Mouse (Mus musculus): ENCODE data around the gene Ddx42. TPM values are rescaled to one million over a fixed set of nuclear protein-coding genes. Genes with fewer than 3 reads are reported as not detected.

Gene Ddx42
- total RNA-seq, 2 experiments from 2014 or later, result 20.2 to 20.7 TPM

DNA sequence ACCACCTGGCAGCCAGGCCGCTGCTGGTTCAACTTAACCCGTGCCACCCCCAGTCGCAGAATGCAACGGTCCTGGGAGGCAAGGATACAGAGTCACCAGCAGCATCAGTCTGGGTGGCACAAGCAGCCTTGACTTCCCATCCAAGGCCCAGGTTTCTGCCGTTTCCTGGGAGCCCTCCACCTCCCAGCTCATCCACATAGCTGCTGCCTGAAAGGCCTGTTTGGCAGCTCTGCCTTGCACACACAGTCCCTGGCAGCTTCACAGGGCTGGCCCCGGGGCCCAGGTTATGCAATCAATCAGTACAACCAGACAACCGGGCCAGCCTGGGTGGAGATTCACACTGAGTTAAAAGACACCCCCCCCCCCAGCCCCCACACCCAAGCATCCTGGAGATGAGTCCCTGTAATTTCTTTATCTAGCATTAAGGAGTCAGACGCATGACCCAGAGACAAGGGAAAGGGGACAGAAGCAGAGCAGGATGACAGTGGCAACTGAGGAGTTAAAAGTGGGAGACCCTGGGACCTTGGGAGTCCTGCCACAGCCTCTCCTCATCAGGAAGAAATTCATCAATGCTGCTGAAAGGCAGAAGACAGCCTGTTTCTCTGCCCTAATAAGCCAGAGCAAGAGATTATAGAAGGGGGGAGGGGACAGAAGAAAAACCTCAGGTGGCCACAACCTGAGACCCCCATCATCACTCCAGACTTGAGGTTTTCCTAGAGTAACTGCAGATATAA is 51.8 kb downstream of the Ddx42 start:
- DNase-seq, result peak; percentile 96

DNA sequence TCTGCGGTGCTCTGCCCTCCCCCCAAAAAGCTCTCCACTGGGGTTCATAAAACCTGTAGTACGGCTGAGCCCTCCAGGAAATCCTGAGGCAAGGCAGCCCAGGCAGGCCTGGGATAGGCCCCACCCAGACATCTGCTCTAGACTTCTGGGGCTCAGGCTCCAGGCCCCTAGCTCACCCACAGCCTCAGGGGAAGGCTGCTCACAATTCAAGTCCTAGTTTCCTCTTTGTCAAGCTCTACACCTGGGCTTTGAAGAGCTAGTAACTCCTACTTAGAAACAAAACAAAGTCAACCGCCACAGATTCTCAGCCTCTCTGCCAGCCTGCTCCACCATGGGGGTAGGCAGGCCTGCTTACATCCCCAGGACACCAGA is 52.3 kb downstream of the Ddx42 start:
- DNase-seq, result peak; percentile 57

DNA sequence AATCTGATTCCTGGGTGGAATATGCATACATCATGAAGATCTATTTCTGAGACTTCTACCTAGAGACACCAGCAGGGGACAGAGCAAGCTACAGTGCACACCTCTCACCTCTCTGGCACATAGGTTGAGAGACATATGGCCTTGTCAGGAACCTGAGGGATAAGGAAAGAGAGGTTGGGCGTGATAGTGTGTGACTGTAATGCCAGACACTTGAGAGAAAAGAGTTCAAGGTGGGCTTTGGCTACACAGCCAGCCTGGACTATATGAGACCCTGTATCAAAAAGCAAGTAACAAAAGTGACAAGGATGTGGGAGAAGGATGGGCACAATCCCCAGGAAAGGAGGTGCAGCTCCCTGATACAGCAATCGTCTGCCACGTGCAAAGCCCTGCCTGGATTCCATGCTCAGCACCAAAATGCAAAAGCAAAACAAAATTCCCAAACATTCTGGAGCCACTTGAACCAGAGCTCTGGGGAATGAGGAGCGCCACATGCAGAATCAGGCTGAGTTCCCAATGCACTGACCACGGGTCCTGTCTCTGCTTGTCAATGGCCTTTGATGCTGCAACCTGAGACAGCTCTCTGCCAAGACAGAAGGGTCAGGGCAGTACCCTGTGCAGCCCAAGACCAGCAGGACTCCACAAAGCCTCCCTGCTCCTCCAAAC is 54.5 kb downstream of the Ddx42 start:
- DNase-seq, result peak; percentile 49

DNA sequence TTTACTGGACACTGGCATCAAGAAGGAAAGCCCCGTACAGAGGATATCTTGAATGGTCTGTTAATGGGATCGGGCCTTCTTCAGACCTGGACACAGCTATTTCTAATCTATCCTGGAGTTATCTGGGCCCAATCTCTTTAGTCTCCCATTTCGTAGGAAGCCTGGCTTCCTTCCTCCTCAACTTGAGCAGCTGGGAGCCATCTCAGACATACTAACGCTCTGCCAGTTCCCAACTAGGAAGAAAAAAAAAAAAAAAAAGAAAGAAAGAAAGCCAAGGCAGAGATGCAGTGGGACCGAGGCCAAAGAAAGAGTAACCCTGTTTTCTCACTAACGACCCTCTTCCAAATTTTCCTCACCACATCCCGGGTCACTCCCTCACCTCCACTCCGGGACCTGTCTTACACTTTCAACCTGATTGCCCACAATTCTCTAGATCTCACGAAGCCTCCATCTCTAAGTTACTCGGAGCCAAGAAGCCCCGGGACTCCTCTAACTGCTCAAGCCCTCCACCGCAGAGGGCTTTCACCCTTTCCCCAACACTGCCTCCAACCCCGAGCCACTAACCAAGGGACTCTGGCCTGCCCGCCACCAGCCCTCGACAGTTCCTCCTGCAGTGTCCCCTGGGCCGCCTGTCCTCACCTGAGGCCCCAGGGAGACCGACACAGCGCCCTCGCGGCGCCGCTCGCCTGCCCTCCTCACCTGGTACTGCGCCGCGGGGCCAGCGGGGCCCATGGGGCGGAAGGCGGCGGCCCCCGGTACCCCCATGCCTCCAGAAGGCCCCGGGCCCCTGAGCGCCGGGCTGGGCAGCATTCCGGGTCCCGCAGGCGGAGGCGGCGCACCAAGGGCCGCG is 55.3 kb downstream of the Ddx42 start:
- no peak for DNase-seq

DNA sequence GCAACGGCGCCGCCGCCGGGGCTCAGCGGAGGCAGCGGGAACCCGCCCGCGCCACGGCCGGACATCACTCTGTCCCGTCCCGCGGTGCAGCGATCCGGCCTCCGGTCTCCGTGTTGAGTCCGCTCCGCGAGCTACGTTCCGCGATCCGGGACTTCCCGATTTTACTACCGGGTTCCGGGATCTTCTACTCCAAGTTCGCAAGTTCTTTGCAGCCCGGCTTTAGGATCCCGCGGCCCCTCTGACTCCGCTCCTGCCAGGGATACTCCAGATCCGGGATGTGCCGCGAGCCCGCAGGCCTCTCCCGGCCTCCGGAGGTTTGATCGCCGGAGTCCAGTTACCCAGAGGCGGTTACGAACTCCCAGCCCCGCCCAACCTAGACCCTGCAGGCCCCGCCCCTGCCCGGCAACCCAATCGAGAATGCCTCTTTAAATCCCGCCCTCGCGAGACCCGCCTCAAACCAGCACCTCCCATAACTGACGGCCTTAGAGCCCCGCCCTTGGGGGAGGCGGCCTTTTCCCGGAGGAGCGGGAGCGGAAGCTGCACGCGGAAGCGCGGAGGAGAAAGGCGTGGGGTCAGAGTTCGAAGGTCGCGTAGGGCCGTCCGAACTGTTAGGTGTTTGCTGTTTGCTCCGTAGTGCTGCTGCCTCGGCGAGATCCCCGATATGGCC is 56.1 kb downstream of the Ddx42 start, which contains the start of gene Smarcd2:
TSS of gene Smarcd2 (minus strand) at position 329 of the 667 bp plus-strand sequence.
- DNase-seq, result peak; percentile 100

DNA sequence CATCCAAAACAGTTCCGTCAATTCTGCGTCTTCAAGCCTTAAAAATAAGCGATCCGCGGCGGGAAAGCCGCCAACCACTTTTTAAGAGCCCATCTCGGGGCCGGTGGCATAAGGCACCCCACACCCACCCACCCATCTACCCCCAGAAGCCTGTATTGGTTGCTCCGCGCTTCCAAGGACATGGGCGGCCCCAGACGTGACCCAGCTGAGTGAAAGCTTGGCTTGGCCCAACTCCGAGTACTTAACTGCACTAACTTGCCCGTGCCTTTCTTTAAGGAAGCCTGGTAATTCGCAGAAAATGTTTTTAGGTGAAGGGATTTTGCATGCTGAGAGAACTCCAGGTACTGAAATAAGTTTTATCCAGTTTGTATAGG is 56.6 kb downstream of the Ddx42 start:
- DNase-seq, result no peak

- DNase-seq, result no peak
These were observed 57.1 kb downstream of the Ddx42 start for GRCm38 (mm10) chr11:106273811-106274210.

DNA sequence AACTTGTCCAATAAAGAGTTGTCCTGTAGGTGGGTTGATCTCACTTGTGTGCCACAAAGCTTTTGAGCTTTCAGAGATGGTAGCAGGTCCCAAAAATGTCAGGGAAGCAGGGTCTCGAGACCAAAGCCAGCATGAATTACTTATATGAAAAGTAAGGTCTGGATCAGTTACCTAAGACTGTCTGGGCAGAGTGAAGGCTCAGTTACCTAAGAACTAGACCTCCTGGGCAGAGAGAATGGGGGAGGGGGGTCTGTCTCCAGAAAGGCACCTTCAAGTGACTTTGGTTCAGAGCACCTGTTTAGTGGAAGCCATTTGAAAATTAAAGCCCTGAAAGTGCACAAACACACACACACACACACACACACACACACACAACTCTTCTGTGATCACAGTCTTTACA is 57.6 kb downstream of the Ddx42 start:
- no peak for DNase-seq

- DNase-seq, result peak; percentile 56
These were observed 58.3 kb downstream of the Ddx42 start for GRCm38 (mm10) chr11:106274971-106275411.

DNA sequence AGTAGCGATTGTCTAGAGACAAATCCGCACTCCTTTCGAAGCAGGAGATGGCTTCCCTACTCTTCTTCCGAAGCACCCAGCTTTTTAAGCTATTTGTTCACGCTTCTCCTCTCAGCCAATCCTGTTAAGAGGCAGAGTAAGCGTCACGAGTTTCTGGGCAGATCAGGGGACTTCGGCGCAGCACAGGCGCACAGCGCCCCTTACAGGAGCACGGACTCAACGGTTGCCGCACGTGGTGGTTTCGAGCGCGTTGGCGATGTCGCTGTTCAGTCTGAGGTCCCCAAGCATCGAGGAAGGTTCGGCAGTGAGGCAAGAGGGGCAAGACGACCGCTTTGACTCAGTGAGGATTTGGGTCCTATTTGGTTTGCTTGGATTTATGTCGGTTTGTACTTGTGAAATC is 59.7 kb downstream of the Ddx42 start, which contains the start of gene Tcam1:
TSS of gene Tcam1 (plus strand) at position 219 of the 400 bp plus-strand sequence.
- DNase-seq, result peak; percentile 87

DNA sequence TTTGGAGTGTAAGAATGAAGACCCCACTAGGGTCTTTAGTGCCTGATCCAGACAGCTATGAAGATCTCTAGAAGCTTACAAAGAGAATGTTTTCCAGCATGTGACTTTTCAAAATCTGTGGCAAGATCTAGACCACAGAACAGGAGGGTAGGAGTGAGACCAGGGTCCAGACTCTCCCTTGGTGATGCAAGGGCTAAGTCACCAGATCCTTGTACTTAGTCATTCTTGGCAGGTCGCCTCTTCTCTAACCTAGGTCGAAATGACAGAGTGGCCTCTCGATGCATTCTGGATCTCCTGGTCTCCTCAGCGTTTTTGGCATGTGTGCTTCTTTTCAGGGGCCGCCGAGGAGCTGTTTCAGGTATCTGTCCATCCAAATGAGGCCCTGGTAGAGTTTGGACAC is 65.7 kb downstream of the Ddx42 start:
- no peak for DNase-seq

DNA sequence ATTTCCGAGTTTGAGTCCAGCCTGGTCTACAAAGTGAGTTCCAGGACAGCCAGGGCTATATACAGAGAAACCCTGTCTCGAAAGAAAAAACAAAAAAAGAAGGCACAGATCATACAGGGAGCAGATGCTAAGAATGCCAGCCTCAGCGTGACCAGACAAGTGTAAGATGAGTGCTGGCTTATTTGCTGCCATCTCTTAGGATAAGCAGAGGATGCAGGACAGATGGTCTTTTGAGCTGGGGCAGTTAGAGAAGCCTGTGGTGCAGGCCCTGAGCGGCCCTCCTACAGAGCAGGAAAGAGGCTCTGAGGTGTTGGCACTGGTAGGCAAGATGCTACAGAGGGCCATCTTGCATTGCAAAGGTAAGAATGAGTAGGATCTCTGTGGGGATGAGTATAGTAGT is 66.6 kb downstream of the Ddx42 start:
- DNase-seq, result no peak

DNA sequence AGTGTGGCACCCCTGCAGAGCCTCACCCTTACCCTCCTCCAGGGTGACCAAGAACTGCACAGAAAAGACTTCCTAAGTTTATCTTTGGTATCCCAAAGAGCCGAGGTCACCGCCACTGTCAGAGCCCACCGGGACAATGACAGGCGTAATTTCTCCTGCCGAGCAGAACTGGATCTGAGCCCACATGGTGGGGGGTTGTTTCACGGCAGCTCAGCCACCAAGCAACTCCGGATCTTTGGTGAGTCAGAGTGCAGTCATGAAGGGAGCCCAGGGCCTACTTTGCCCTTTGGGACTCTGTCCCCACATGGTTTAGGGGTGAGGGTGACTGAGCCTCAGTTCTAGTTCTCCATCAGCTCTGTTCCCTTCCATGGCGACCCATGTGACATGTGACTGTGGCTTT is 67.4 kb downstream of the Ddx42 start:
- no peak for DNase-seq

GRCm38 (mm10) chr11:106286206-106286605 is 69.5 kb downstream of the Ddx42 start:
- DNase-seq, result no peak

DNA sequence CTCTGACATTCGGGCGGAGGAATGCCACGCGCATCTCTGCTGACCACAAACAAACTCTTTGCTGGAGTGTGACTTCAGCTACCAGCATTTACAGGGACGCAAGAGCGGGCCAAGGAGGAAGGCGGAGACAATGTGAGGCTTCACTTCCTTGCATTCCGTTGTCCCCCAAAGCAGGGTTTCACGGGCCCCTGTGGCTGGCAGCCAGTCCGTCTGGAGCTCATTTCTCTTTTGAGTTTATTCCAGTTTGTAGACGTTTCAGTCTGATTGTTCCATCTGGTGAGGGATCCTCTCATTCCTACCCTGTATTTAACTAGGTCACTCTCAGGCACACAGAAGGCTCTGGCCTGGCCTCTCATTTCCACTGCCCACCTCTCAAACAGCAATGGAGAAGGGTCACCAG is 70.3 kb downstream of the Ddx42 start:
- DNase-seq, result no peak

DNA sequence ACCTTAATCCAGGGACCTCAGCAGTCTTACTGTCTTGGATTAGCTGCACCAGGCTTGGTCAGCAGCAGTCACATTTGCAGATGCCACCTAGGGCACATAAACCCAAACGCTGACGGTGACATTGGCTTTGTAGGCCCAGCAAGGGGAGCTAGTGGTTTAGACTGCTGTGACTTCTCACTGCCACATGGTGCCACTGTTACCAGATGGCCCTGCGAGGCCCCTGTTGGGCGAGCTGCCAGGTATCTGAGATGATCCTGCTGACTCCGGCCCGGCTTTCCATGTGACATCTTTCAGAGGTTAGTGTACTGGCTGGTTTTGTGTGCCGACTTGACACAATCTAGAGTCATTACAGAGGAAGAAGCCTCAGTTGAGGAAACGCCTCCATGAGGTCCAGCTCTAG is 72.6 kb downstream of the Ddx42 start:
- DNase-seq, result peak; percentile 66

- no peak for DNase-seq
These were observed 73.7 kb downstream of the Ddx42 start for GRCm38 (mm10) chr11:106290376-106290775.

DNA sequence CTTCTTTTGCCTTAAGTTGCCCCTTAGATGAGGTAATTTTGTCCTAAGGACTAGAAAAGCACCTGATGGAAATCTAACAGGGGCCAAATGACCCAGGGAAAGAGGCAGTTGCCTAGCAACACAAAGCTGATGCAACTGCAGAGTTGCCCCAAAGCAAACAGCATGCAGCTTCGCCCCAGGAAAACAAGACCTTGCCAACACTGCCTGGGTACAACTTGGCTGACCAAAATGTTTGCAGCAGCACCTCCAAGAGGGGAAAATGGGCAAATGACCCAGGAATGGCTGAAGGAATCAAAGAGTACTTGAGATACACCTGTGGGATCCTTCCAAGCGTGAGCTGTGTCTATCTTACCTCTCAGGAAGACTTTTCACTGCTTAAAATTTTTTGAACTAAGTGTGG is 75.1 kb downstream of the Ddx42 start:
- no peak for DNase-seq

All from gastrocnemius, postnatal 25 days (tissue).